Mouse (Mus musculus): ENCODE measurements around the gene Fasn.

DNA sequence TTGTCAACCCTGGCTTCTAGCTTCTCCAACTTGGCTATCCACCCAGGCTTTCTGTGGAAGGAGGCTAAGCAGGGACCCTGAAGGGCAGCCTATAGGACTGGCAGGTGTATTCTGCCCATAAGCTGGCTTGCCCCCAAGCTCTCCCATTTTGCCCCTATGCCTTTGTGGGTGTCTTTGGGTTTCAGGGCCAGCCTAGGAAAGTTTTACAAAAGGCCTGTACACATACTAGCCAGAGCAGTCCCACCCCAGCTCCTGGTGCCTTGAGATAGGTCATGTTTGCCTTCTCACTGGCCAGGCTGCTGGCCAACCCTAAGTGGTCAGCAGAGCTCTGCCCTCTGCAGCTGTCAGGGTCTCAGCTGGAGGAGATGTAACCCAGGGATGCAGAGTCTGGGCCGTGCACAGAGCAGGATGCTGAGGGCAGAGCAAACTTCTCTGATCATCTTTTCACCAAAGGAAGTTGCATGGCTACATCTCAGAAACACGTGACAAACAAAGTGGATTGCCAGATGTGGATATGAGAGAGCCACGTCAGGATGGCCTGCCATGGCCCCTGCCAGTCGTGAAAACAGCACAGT lies 1.0 kb upstream of the Fasn start:
- TF ChIP-seq CTCF (IDR thresholded peaks at IDR 0.05; ENCODE audit: control insufficient read depth, insufficient read depth, insufficient read length) (no peak), USF1 (IDR thresholded peaks at IDR 0.05; ENCODE audit: low read depth) (no peak), CEBPB (IDR thresholded peaks at IDR 0.05; ENCODE audit: low read depth) (no peak), MAX (IDR thresholded peaks at IDR 0.05) (no peak)

All from C2C12 (cell line).